Mouse (Mus musculus): ENCODE results near the gene Ifitm10. TPM values are rescaled to one million over a fixed set of nuclear protein-coding genes. Genes with fewer than 3 reads are reported as not detected.
"Not testable (repeated sequence)": the region's sequence is repeated elsewhere in the genome, so short reads cannot be mapped to it uniquely, and the experiment has no call there.

Ifitm10 gene
- total and polyA plus RNA-seq, 2 experiments from 2014 or later, result 3.9 to 4.0 TPM

- no peaks in the 10 kb centered on the region for H3K36me3 ChIP-seq (replicated peaks; ENCODE audit: control insufficient read depth, insufficient read depth, low read length)
- no peak within 1 kb of the TSS for H3K27ac ChIP-seq (ENCODE audit: low read depth)
- H3K9ac ChIP-seq (replicated peaks; ENCODE audit: low read depth, low read length), result no peak within 1 kb of the TSS
- no peak within 1 kb of the TSS for H3K4me2 ChIP-seq (ENCODE audit: low read depth, low read length)
- H3K9me3 ChIP-seq (replicated peaks; ENCODE audit: control insufficient read depth, low read length), result no peaks in the 10 kb centered on the region
- DNase-seq (ENCODE audit: low spot score) (no peak), ATAC-seq (ENCODE audit: insufficient read depth, low read depth) (no peak)
- WGBS, result 36% methylated on average over 3 of the region's 3 CpGs
- H3K4me1 ChIP-seq (ENCODE audit: control insufficient read depth, insufficient read depth), result no peaks in the 10 kb centered on the region
- TF ChIP-seq EP300 (IDR thresholded peaks at IDR 0.05; ENCODE audit: low read depth) (no peak), CTCF (IDR thresholded peaks at IDR 0.05; ENCODE audit: low read depth) (no peak)
- no peaks in the 10 kb centered on the region; the same call in 1 of the 2 replicates for H3K27me3 ChIP-seq (ENCODE audit: control insufficient read depth, insufficient read depth, low read length)
- no peak within 1 kb of the TSS for H3K4me3 ChIP-seq (ENCODE audit: low read depth, low read length)
Measured at GRCm38 (mm10) chr7:142303249-142303648, 70.3 kb downstream of the Ifitm10 start, which contains the start of gene Krtap5-4. TSS of gene Krtap5-4 (plus strand) at chr7:142303549.

- H3K4me3 ChIP-seq (ENCODE audit: low read depth, low read length); H3K9ac ChIP-seq (replicated peaks; ENCODE audit: low read depth, low read length); H3K9me3 ChIP-seq (replicated peaks; ENCODE audit: control insufficient read depth, low read length); H3K4me2 ChIP-seq (ENCODE audit: low read depth, low read length); DNase-seq (ENCODE audit: low spot score); H3K27me3 ChIP-seq (ENCODE audit: control insufficient read depth, insufficient read depth, low read length); ATAC-seq (ENCODE audit: insufficient read depth, low read depth); H3K27ac ChIP-seq (ENCODE audit: low read depth); H3K36me3 ChIP-seq (replicated peaks; ENCODE audit: control insufficient read depth, insufficient read depth, low read length): not testable (repeated sequence)
- H3K4me1 ChIP-seq (ENCODE audit: control insufficient read depth, insufficient read depth), result 0 out of 2 replicates have a peak, but pooled peaks cover 11% of the 10 kb centered on the region
Measured at GRCm38 (mm10) chr7:142297018-142297417, 76.5 kb downstream of the Ifitm10 start, which contains the start of gene Krtap5-1. TSS of gene Krtap5-1 (minus strand) at chr7:142297118.

DNA sequence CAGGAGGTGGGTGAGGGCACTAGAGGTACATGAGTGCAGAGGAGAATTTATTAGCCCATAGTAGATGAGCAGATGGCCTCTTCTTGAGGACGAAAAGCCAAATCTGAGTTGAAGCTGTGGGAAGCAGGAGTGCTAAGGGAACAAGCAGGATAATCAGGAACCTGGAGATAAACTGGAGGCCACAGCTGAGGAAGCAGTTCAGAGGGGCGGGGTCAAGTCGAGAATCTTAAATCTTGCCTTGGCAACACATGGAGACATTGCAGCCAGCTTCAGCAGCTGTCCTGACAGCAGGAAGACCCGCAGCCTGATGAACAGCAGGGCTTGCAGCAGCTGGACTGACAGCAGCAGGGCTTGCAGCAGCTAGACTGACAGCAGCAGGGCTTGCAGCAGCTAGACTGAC is 77.4 kb downstream of the Ifitm10 start:
- DNase-seq (ENCODE audit: low spot score); H3K4me2 ChIP-seq (ENCODE audit: low read depth, low read length); H3K27me3 ChIP-seq (ENCODE audit: control insufficient read depth, insufficient read depth, low read length); H3K9me3 ChIP-seq (replicated peaks; ENCODE audit: control insufficient read depth, low read length); H3K4me3 ChIP-seq (ENCODE audit: low read depth, low read length); H3K27ac ChIP-seq (ENCODE audit: low read depth); H3K9ac ChIP-seq (replicated peaks; ENCODE audit: low read depth, low read length); H3K36me3 ChIP-seq (replicated peaks; ENCODE audit: control insufficient read depth, insufficient read depth, low read length); ATAC-seq (ENCODE audit: insufficient read depth, low read depth): not testable (repeated sequence)
- WGBS, result 25% methylated on average over 4 of the region's 4 CpGs
- H3K4me1 ChIP-seq (ENCODE audit: control insufficient read depth, insufficient read depth), result 0 out of 2 replicates have a peak, but pooled peaks cover 11% of the 10 kb centered on the region

DNA sequence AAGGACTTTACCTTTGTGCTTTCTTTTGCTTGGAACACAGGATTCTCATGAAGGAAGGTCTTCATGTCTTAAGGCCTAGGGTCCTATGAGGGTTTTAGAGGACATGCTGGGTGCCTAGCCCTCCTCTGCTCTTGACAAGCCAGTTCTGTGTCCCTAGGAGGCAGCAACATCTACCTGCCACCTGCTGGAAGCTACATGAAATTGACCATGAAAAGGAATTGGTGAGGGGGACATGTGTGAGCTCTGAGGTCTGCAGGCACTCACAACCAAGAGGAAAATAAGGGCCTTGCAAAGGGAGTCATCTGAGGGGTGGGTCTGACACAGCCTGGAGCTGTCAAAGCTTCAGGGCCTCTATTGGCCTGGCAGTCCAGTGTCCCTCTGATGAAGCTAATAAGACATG is 78.1 kb downstream of the Ifitm10 start:
- DNase-seq (ENCODE audit: low spot score) (no peak), ATAC-seq (ENCODE audit: insufficient read depth, low read depth) (no peak)
- TF ChIP-seq EP300 (IDR thresholded peaks at IDR 0.05; ENCODE audit: low read depth) (no peak), CTCF (IDR thresholded peaks at IDR 0.05; ENCODE audit: low read depth) (peak; percentile 23; the same call in 1 of the 2 replicates)
- H3K27me3 ChIP-seq (ENCODE audit: control insufficient read depth, insufficient read depth, low read length), result no peaks in the 10 kb centered on the region
- H3K9me3 ChIP-seq (replicated peaks; ENCODE audit: control insufficient read depth, low read length), result no peaks in the 10 kb centered on the region
- no peak overlapping the region for H3K4me2 ChIP-seq (ENCODE audit: low read depth, low read length)
- 0 out of 2 replicates have a peak, but pooled peaks cover 11% of the 10 kb centered on the region for H3K4me1 ChIP-seq (ENCODE audit: control insufficient read depth, insufficient read depth)
- no peak overlapping the region for H3K4me3 ChIP-seq (ENCODE audit: low read depth, low read length)
- H3K9ac ChIP-seq (replicated peaks; ENCODE audit: low read depth, low read length), result no peak overlapping the region
- H3K27ac ChIP-seq (ENCODE audit: low read depth), result no peak overlapping the region
- no peaks in the 10 kb centered on the region for H3K36me3 ChIP-seq (replicated peaks; ENCODE audit: control insufficient read depth, insufficient read depth, low read length)

DNA sequence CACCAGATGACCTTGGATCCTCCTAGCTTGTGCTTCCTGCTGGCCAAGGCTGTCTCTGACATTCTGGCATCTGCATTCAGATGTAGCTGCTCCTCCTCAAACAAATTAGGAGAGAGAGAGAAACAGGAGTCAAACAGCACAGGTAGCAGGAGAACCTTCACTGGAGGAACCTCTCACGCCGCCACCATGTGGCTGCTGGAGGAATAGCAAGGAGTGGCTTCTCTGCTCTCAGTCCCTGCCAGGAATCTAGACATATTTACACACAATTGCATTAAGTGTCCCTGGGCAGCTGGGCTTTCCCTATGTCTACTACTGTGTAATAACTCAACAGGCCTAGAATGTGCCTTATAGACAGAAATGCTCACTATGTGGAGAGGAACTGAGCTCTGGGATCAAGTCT is 79.7 kb downstream of the Ifitm10 start:
- H3K4me3 ChIP-seq (ENCODE audit: low read depth, low read length); H3K27ac ChIP-seq (ENCODE audit: low read depth); H3K9ac ChIP-seq (replicated peaks; ENCODE audit: low read depth, low read length); H3K9me3 ChIP-seq (replicated peaks; ENCODE audit: control insufficient read depth, low read length); H3K27me3 ChIP-seq (ENCODE audit: control insufficient read depth, insufficient read depth, low read length); H3K4me2 ChIP-seq (ENCODE audit: low read depth, low read length); H3K36me3 ChIP-seq (replicated peaks; ENCODE audit: control insufficient read depth, insufficient read depth, low read length): not testable (repeated sequence)
- ATAC-seq (ENCODE audit: insufficient read depth, low read depth) (0 out of 2 replicates have a peak, but pooled peaks have one; percentile 20), DNase-seq (ENCODE audit: low spot score) (peak; percentile 14)
- peak; percentile 52 for TF ChIP-seq CTCF (IDR thresholded peaks at IDR 0.05; ENCODE audit: low read depth)
- H3K4me1 ChIP-seq (ENCODE audit: control insufficient read depth, insufficient read depth), result 0 out of 2 replicates have a peak, but pooled peaks cover 11% of the 10 kb centered on the region
- WGBS, result 2% methylated on average over 2 of the region's 2 CpGs

GRCm38 (mm10) chr7:142285910-142286612 is 87.5 kb downstream of the Ifitm10 start:
- ATAC-seq (ENCODE audit: insufficient read depth, low read depth); H3K4me2 ChIP-seq (ENCODE audit: low read depth, low read length); H3K27me3 ChIP-seq (ENCODE audit: control insufficient read depth, insufficient read depth, low read length); H3K9ac ChIP-seq (replicated peaks; ENCODE audit: low read depth, low read length); H3K4me3 ChIP-seq (ENCODE audit: low read depth, low read length); H3K9me3 ChIP-seq (replicated peaks; ENCODE audit: control insufficient read depth, low read length); H3K36me3 ChIP-seq (replicated peaks; ENCODE audit: control insufficient read depth, insufficient read depth, low read length); H3K27ac ChIP-seq (ENCODE audit: low read depth); H3K4me1 ChIP-seq (ENCODE audit: control insufficient read depth, insufficient read depth); DNase-seq (ENCODE audit: low spot score): not testable (repeated sequence)
- 57% methylated on average over 9 of the region's 9 CpGs for WGBS

Data from heart, postnatal 0 days (tissue).